Mouse (Mus musculus) liver, adult 2 months (tissue): Measurements from ENCODE around the gene Dcst2.

Experiments
- CTCF ChIP-seq: fragments of 200-500 bp; IDR thresholded peaks from 2 replicates; pipeline ENCODE4 v1.5.1; 2011; ENCODE audit warnings: low read depth, low read length, control low read depth
- POLR2A ChIP-seq: fragments of 200-500 bp; IDR thresholded peaks from 2 replicates; pipeline ENCODE4 v1.6.1; 2011; ENCODE audit warnings: low read length, control low read depth; ENCODE audit not compliant: insufficient read depth; ENCODE audit errors: extremely low read depth

GRCm38 (mm10) chr3:89332013-89332412, 29.8 kb upstream of the Dcst2 start:
- TF ChIP-seq POLR2A: no peak
- no peak for TF ChIP-seq CTCF
